Mouse (Mus musculus) kidney, adult 2 months (tissue): ENCODE data around the gene Tbx6. TPM values are rescaled to one million over a fixed set of nuclear protein-coding genes. Genes with fewer than 3 reads are reported as not detected.

Experiments used
- DNase-seq: peaks from one replicate; pipeline ENCODE4 v3.0.0; 2021
- H3K27ac ChIP-seq: fragments of 200-500 bp; 2 replicates; pipeline ENCODE4 v1.5.1; 2012; ENCODE audit warnings: low read depth, low read length, control low read depth, inconsistent platforms; ENCODE audit not compliant: insufficient read depth
- H3K27me3 ChIP-seq: fragments of 200-500 bp; replicated peaks from 2 replicates; pipeline ENCODE4 v1.6.1; 2012; ENCODE audit warnings: mild to moderate bottlenecking, moderate library complexity, low read length, inconsistent platforms; ENCODE audit not compliant: control insufficient read depth, insufficient read depth
- H3K36me3 ChIP-seq: fragments of 200-500 bp; 2 replicates; pipeline ENCODE4 v1.6.1; 2012; ENCODE audit warnings: mild to moderate bottlenecking, moderate library complexity, low read length, inconsistent platforms; ENCODE audit not compliant: control insufficient read depth, insufficient read depth
- H3K4me1 ChIP-seq: fragments of 200-500 bp; 2 replicates; pipeline ENCODE4 v1.6.1; 2011; ENCODE audit warnings: low read length; ENCODE audit not compliant: control insufficient read depth, insufficient read depth
- H3K4me3 ChIP-seq: fragments of 200-500 bp; 2 replicates; pipeline ENCODE4 v1.5.1; 2011; ENCODE audit warnings: mild to moderate bottlenecking, low read depth, low read length, control low read depth; ENCODE audit not compliant: insufficient read depth
- CTCF ChIP-seq: fragments of 200-500 bp; conservative IDR thresholded peaks from 2 replicates; pipeline ENCODE4 v1.5.1; 2011; ENCODE audit warnings: low read depth, mild to moderate bottlenecking, control low read depth, low read length, moderate library complexity, mixed read lengths; ENCODE audit not compliant: insufficient read depth, insufficient read length
- POLR2A ChIP-seq: fragments of 200-500 bp; IDR thresholded peaks from one replicate; pipeline ENCODE4 v1.6.1; 2011; ENCODE audit warnings: low read depth, low read length, control low read depth
- WGBS: fragments of 180-500 bp; shearing (Covaris S2); methylation state at CpG from one replicate; pipeline ENCODE4 v1.1.7; 2018; 5-methylcytosine and 5-hydroxymethylcytosine counted together
- polyA plus RNA-seq: library from polyadenylated mRNA; depleted of rRNA; stranded (reverse); fragments of >200 nt; gene quantifications from 2 replicates; pipeline ENCODE4 v1.2.3, GENCODE M21; 2012

Gene Tbx6
- polyA plus RNA-seq, 1 experiment = 2.1 TPM

DNA sequence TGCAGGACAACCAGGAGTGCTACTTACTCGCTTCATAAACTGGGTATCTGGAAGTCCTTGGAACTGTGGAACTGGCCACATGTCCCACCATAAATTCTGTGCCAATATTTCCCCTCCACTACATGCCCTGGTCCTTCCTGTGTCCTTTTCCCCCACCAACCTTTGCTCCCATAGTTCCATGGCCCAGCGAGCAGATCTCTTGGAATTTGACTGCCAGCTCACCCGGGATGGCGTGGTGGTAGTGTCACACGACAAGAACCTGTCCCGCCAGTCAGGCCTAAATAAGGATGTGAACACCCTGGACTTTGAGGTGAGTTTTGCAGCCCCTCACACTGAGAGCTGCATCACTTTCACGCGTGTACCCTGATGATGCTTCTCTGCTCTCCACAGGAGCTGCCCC is 14.3 kb upstream of the Tbx6 start:
- DNase-seq = peak; percentile 57
- WGBS = 64% methylated on average over 8 of the region's 8 CpGs
- H3K4me3 ChIP-seq = no peak overlapping the region
- no peaks in the 10 kb centered on the region for H3K27me3 ChIP-seq
- TF ChIP-seq POLR2A (no peak), CTCF (no peak)
- no peaks in the 10 kb centered on the region; the same call in 1 of the 2 replicates for H3K4me1 ChIP-seq
- no peaks in the 10 kb centered on the region; the same call in 1 of the 2 replicates for H3K36me3 ChIP-seq
- no peak overlapping the region for H3K27ac ChIP-seq

DNA sequence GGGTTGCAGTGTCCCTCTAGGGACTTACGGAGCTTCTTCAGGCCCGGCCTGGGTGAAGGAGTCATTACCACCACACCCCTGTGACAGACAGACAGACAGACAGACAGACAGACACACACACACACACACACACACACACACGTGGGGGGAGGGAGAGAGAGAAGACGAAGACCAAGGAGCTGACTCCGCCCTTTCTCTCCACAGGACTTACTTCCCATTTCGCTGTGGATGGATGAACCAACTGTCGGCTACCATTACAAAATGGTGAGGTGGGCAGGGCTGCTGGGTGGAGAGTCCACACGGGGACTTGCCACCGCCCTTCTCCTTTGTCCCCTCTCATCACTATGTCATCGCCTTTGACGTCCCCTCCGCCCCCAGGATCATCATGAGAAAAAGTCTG is 10.5 kb upstream of the Tbx6 start:
- TF ChIP-seq POLR2A (no peak), CTCF (no peak)
- H3K4me1 ChIP-seq = peaks cover 4% of the 10 kb centered on the region; the same call in 1 of the 2 replicates
- no peak overlapping the region for H3K4me3 ChIP-seq
- no peaks in the 10 kb centered on the region for H3K36me3 ChIP-seq
- H3K27me3 ChIP-seq = no peaks in the 10 kb centered on the region
- WGBS = 85% methylated on average over 12 of the region's 12 CpGs
- no peak for DNase-seq
- H3K27ac ChIP-seq = no peak overlapping the region

DNA sequence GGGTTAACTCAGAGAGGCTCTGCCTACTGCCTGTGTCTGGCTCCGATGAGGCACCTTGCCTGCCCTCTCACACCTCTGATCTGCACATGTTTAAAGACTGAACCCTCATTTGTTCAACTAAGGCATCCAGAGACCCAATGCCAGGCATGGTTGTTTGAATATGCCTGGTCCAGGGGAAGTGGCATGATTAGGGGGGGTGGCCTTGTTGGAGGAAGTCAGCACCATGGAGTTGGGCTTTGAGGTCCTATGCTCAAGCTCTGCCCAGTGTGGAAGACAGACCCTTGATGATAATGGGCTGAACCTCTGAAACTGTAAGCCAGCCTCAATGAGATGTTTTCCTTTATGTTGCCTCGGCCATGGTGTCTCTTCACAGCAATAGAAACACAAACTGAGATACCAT is 7.9 kb upstream of the Tbx6 start:
- H3K4me3 ChIP-seq = no peak overlapping the region
- H3K27me3 ChIP-seq = no peaks in the 10 kb centered on the region
- TF ChIP-seq POLR2A (no peak), CTCF (no peak)
- H3K27ac ChIP-seq = no peak overlapping the region
- DNase-seq = no peak
- no peaks in the 10 kb centered on the region; the same call in 1 of the 2 replicates for H3K36me3 ChIP-seq
- WGBS = 79% methylated on average over 2 of the region's 2 CpGs
- H3K4me1 ChIP-seq = peaks cover 17% of the 10 kb centered on the region; the same call in 1 of the 2 replicates

DNA sequence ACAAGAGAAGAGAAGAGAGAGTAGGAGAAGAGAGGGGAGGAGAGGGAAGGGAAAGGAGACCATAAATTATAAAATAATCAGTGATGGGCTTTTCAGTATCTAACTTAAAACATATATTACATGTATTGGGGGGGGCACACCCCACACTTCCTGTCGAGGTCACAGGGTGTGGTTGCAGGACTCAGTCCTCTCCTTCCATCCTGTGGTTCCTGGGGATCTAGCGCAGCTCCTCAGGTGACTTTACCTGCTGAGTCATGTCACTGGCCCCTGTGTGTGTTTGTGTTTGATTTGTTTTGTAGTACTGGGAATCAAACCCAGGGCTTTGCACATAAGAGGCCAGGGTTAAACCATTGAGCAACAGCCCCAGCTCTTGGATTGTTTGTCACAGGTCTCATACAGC is 6.8 kb upstream of the Tbx6 start:
- DNase-seq = no peak
- Histone ChIP-seq H3K4me3 (no peak overlapping the region), H3K36me3 (no peaks in the 10 kb centered on the region; the same call in 1 of the 2 replicates), H3K4me1 (peaks cover 17% of the 10 kb centered on the region; the same call in 1 of the 2 replicates), H3K27ac (0 out of 2 replicates have a peak overlapping the region, but pooled peaks have one; percentile 2), H3K27me3 (no peaks in the 10 kb centered on the region)
- WGBS = 59% methylated on average over 2 of the region's 2 CpGs
- no peak for TF ChIP-seq POLR2A
- TF ChIP-seq CTCF = no peak

DNA sequence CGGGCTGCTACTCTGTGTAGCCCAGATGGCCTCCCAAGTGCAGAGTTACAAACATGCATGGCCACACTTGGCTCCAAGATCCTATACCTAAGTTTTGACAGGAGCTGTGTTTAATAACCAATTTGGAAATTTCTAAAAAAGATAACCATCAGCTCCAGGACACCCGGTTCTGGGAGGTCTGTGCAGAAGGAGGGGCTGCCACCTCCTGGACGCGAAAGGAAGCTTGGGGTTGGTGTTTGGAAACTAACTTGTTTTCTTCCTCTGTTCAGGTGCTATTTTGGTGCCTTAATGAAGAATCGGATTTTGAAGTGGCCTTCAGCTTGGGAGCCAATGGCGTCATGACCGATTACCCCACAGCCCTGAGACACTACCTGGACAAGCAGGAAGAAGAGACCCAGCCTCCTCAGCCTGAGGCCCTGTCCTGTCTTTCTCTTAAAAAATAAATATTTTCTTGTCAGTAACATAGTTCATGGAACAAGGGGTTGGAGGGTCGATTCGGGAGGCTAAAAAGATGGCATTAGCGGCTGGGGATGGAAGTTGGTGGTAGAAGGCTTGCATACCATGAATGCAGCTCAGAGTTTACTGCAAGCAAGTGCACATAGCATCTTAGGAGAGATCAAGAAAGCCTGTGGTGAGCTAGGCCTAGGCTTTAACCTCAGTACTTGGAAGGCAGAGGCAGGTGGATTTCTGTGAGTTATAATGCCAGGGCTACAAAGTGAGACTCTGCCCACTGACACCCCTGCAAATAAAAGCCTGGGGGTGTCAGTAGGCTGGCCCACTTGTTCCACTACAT is 5.9 kb upstream of the Tbx6 start:
- peak overlapping the region; percentile 26; the same call in 1 of the 2 replicates for H3K27ac ChIP-seq
- TF ChIP-seq CTCF (peak; percentile 43; the same call in 1 of the 2 replicates), POLR2A (no peak)
- H3K36me3 ChIP-seq = no peaks in the 10 kb centered on the region; the same call in 1 of the 2 replicates
- H3K27me3 ChIP-seq = no peaks in the 10 kb centered on the region
- 69% methylated on average over 10 of the region's 10 CpGs for WGBS
- peaks cover 21% of the 10 kb centered on the region; the same call in 1 of the 2 replicates for H3K4me1 ChIP-seq
- DNase-seq = no peak
- no peak overlapping the region for H3K4me3 ChIP-seq

DNA sequence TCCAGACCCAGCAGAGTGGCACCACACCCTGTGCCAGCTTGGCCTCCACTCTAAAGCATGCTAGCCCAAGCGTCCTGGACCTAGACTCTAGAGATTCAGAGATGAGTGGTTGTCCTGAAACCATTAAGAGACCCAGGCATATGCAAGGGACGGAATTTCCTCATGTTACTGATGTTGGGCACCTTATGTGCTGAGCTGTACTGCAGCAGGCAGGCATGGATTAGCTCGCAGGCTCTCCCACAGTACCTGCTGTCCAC is 5.4 kb upstream of the Tbx6 start:
- DNase-seq = no peak
- Histone ChIP-seq H3K27me3 (no peaks in the 10 kb centered on the region), H3K4me1 (peaks cover 22% of the 10 kb centered on the region; the same call in 1 of the 2 replicates), H3K36me3 (no peaks in the 10 kb centered on the region; the same call in 1 of the 2 replicates), H3K27ac (peak overlapping the region; percentile 95; the same call in 1 of the 2 replicates), H3K4me3 (no peak overlapping the region)
- WGBS = 51% methylated on average over 3 of the region's 3 CpGs
- no peak for TF ChIP-seq POLR2A
- no peak for TF ChIP-seq CTCF

DNA sequence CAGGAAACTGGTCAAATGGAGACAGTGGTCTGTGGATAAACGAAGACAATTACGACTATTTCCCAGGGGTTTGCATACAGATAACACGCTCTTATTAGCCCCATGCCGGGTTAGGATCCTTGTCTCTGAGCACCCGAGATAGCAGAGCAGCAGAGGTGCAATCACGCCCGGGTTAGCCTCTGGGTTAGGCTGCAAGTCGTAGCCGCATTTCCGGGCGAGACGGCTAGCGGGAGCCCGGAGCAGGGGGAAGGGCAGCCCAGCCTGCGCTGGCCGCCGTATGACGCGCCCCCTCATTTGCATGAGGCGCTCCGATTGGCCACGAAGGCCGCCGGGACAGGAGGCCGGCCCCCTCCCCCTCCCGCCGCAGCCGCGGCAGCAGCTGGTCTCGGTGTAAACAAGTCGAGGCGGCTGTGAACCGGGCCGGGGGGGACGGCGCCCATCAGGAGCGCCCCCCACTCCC is 4.7 kb upstream of the Tbx6 start, which contains the start of gene Ypel3:
Ypel3 (plus strand) TSS at position 358 of the 460 bp plus-strand sequence.
- Histone ChIP-seq H3K36me3 (no peaks in the 10 kb centered on the region; the same call in 1 of the 2 replicates), H3K4me1 (peaks cover 22% of the 10 kb centered on the region; the same call in 1 of the 2 replicates), H3K27me3 (no peaks in the 10 kb centered on the region), H3K4me3 (peak within 1 kb of the TSS; percentile 68), H3K27ac (peak within 1 kb of the TSS; percentile 95)
- TF ChIP-seq POLR2A = peak; percentile 56
- no peak for TF ChIP-seq CTCF
- under 1% methylated on average over 29 of the region's 37 CpGs for WGBS
- DNase-seq = peak; percentile 98

DNA sequence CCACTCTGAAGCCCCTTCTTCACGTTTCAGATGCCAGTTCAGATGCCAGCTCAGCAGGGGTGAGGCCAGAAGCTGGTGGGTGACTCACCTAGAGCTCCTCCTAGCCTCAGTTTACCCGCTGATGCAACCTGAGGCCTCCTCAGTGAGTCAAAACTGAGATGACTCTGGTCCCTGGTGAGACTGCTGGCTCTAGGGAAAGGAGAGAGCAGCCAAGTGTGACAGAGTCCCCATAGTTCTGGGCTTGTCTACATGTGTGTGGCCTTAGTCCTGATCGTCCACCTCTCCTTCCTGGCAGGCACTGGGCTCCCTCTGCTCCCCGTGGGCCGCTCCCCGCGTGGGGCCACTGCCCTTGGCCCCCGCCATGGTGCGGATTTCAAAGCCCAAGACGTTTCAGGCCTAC is 3.8 kb upstream of the Tbx6 start:
- H3K4me1 ChIP-seq = peaks cover 22% of the 10 kb centered on the region; the same call in 1 of the 2 replicates
- no peaks in the 10 kb centered on the region for H3K27me3 ChIP-seq
- TF ChIP-seq CTCF = no peak
- no peak for TF ChIP-seq POLR2A
- H3K27ac ChIP-seq = peak overlapping the region; percentile 73
- peak; percentile 65 for DNase-seq
- 16% methylated on average over 10 of the region's 10 CpGs for WGBS
- H3K36me3 ChIP-seq = no peaks in the 10 kb centered on the region; the same call in 1 of the 2 replicates
- H3K4me3 ChIP-seq = peak overlapping the region; percentile 68
